Mouse (Mus musculus) embryo, embryonic 11.5 days (tissue): Measurements from ENCODE around the gene Ednra.
A peak's percentile ranks its signal among the peaks of the same experiment; 100 is the strongest.
"Not testable (repeated sequence)": the region's sequence is repeated elsewhere in the genome, so short reads cannot be mapped to it uniquely, and the experiment has no call there.

ENCODE experiments used
- DNase-seq: peaks from one replicate; pipeline ENCODE4 v3.0.0-alpha.2; 2012; ENCODE audit warnings: low read depth, low spot score

Gene Ednra

GRCm38 (mm10) chr8:77718933-77719332, 5.3 kb downstream of the Ednra start:
- DNase-seq: no peak

- no peak for DNase-seq
Observed at GRCm38 (mm10) chr8:77717036-77717435, 7.2 kb downstream of the Ednra start.

GRCm38 (mm10) chr8:77714455-77714854, 9.8 kb downstream of the Ednra start:
- DNase-seq: no peak

- no peak for DNase-seq
Observed at GRCm38 (mm10) chr8:77713688-77714087, 10.6 kb downstream of the Ednra start.

GRCm38 (mm10) chr8:77704768-77705167, 19.5 kb downstream of the Ednra start:
- DNase-seq: no peak

GRCm38 (mm10) chr8:77698028-77698427, 26.2 kb downstream of the Ednra start:
- DNase-seq: no peak

- DNase-seq: no peak
Observed at GRCm38 (mm10) chr8:77696182-77696581, 28.1 kb downstream of the Ednra start.

- no peak for DNase-seq
Observed at GRCm38 (mm10) chr8:77695486-77696058, 28.7 kb downstream of the Ednra start.

- no peak for DNase-seq
Observed at GRCm38 (mm10) chr8:77695070-77695469, 29.2 kb downstream of the Ednra start.

- no peak for DNase-seq
Observed at GRCm38 (mm10) chr8:77694588-77694987, 29.7 kb downstream of the Ednra start.

- not testable (repeated sequence) for DNase-seq
Observed at GRCm38 (mm10) chr8:77689421-77690059, 34.7 kb downstream of the Ednra start.

GRCm38 (mm10) chr8:77688978-77689377, 35.3 kb downstream of the Ednra start:
- DNase-seq: no peak

GRCm38 (mm10) chr8:77684372-77684771, 39.9 kb downstream of the Ednra start:
- no peak for DNase-seq

- no peak for DNase-seq
Observed at GRCm38 (mm10) chr8:77683356-77684106, 40.7 kb downstream of the Ednra start.

- DNase-seq: no peak
Observed at GRCm38 (mm10) chr8:77682008-77682934, 42.0 kb downstream of the Ednra start.

- DNase-seq: peak; percentile 20
Observed at GRCm38 (mm10) chr8:77672036-77672435, 52.2 kb downstream of the Ednra start.

GRCm38 (mm10) chr8:77670612-77671363, 53.5 kb downstream of the Ednra start:
- no peak for DNase-seq

- DNase-seq: no peak
Observed at GRCm38 (mm10) chr8:77667916-77668315, 56.3 kb downstream of the Ednra start.

GRCm38 (mm10) chr8:77664901-77665300, 59.4 kb downstream of the Ednra start:
- no peak for DNase-seq

GRCm38 (mm10) chr8:77659534-77660080, 64.7 kb downstream of the Ednra start:
- DNase-seq: no peak

- DNase-seq: no peak
Observed at GRCm38 (mm10) chr8:77658356-77658755, 65.9 kb downstream of the Ednra start.
